Mouse (Mus musculus) CD4-positive, CD25-positive, alpha-beta regulatory T cell, adult 9 weeks (primary cell): ENCODE results near the gene Tmem63a. TPM values are rescaled to one million over a fixed set of nuclear protein-coding genes. Genes with fewer than 3 reads are reported as not detected.

Experiments used
- polyA plus RNA-seq: library from polyadenylated mRNA; unstranded; fragments of 100-300 nt; shearing (Covaris generic); gene quantifications from one replicate; pipeline ENCODE4 v1.2.1, GENCODE M21; 2017

The Tmem63a gene
- polyA plus RNA-seq, result 48.4 TPM

GRCm38 (mm10) chr1:180942166-180943031 lies at the start of gene Tmem63a:
Gene Tmem63a, plus strand, starts transcription at chr1:180942344.

GRCm38 (mm10) chr1:180892808-180893207 lies 49.3 kb upstream of the Tmem63a start, which contains the start of gene Lefty2:
Gene Lefty2, plus strand, starts transcription at chr1:180893108.

GRCm38 (mm10) chr1:180904039-180904814 lies 37.9 kb upstream of the Tmem63a start, which contains the start of gene Pycr2:
Gene Pycr2, plus strand, starts transcription at chr1:180904293.

GRCm38 (mm10) chr1:180934467-180935419 lies 7.4 kb upstream of the Tmem63a start, which contains the start of gene Lefty1:
Gene Lefty1, plus strand, starts transcription at chr1:180935022.

GRCm38 (mm10) chr1:181020756-181021487 lies 78.8 kb downstream of the Tmem63a start, which contains the start of gene Ephx1:
Gene Ephx1, minus strand, starts transcription at chr1:181020904.

Other genes starting within 250 kb of the Tmem63a start
- gene Mixl1, start 245.3 kb upstream of the Tmem63a start, polyA plus RNA-seq, result 0.20 TPM
- 7.2 TPM for gene Acbd3, start 216.3 kb upstream of the Tmem63a start, polyA plus RNA-seq
- 1,375 TPM for gene H3f3a, start 128.4 kb upstream of the Tmem63a start, polyA plus RNA-seq
- gene Sde2, start 91.2 kb upstream of the Tmem63a start, polyA plus RNA-seq, result 57.5 TPM
- not detected for gene Lefty2, start 49.2 kb upstream of the Tmem63a start, polyA plus RNA-seq
- gene Pycr2, start 38.1 kb upstream of the Tmem63a start, polyA plus RNA-seq, result 85.4 TPM
- gene Lefty1, start 7.3 kb upstream of the Tmem63a start, polyA plus RNA-seq, result 0.51 TPM
- 358 TPM for gene Ephx1, start 78.6 kb downstream of the Tmem63a start, polyA plus RNA-seq
- not detected for gene 9130409I23Rik, start 108.9 kb downstream of the Tmem63a start, polyA plus RNA-seq
- gene Nvl, start 201.9 kb downstream of the Tmem63a start, polyA plus RNA-seq, result 27.6 TPM
- 76.1 TPM for gene Cnih4, start 202.3 kb downstream of the Tmem63a start, polyA plus RNA-seq